Mouse (Mus musculus) lung, embryonic 16.5 days (tissue): ENCODE results near the gene Gsk3b. TPM values are rescaled to one million over a fixed set of nuclear protein-coding genes. Genes with fewer than 3 reads are reported as not detected.

ENCODE experiments used
- ATAC-seq: fragments of 200-750 bp; cut with Nextera tagmentation; 2 replicates; pipeline ENCODE4 v1.8.0; 2017; ENCODE audit warnings: low read depth, mild to moderate bottlenecking, moderate library complexity
- H3K27ac ChIP-seq: fragments of 300-500 bp; sonication (generic); 2 replicates; pipeline ENCODE4 v1.5.1; 2014; ENCODE audit warnings: mild to moderate bottlenecking, control low read depth, low read length
- H3K27me3 ChIP-seq: fragments of 300-500 bp; sonication (generic); 2 replicates; pipeline ENCODE4 v1.6.1; 2014; ENCODE audit warnings: low read depth, low read length, mixed read lengths; ENCODE audit not compliant: control insufficient read depth, insufficient read depth
- H3K36me3 ChIP-seq: fragments of 300-500 bp; sonication (generic); 2 replicates; pipeline ENCODE4 v1.6.1; 2014; ENCODE audit warnings: low read length; ENCODE audit not compliant: control insufficient read depth, insufficient read depth
- H3K4me1 ChIP-seq: fragments of 300-500 bp; sonication (generic); replicated peaks from 2 replicates; pipeline ENCODE4 v1.6.1; 2014; ENCODE audit warnings: low read length, mixed read lengths; ENCODE audit not compliant: control insufficient read depth, insufficient read depth
- H3K4me2 ChIP-seq: fragments of 300-500 bp; sonication (generic); 2 replicates; pipeline ENCODE4 v1.6.1; 2014; ENCODE audit warnings: low read depth, low read length, control low read depth
- H3K4me3 ChIP-seq: fragments of 300-500 bp; sonication (generic); 2 replicates; pipeline ENCODE4 v1.5.1; 2014; ENCODE audit warnings: mild to moderate bottlenecking, low read length, control low read depth
- H3K9ac ChIP-seq: fragments of 300-500 bp; sonication (generic); 2 replicates; pipeline ENCODE4 v1.6.1; 2014; ENCODE audit warnings: low read length, control low read depth
- H3K9me3 ChIP-seq: fragments of 300-500 bp; sonication (generic); 2 replicates; pipeline ENCODE4 v1.6.1; 2016; ENCODE audit warnings: low read length; ENCODE audit not compliant: control insufficient read depth
- whole genome bisulfite sequencing: fragments of 180-500 bp; shearing (Covaris S2); extraction: QIAGEN DNeasy Blood & Tissue Kit; methylation state at CpG from one replicate; pipeline ENCODE4 v1.1.7; 2014; 5-methylcytosine and 5-hydroxymethylcytosine counted together
- polyA plus RNA-seq: library from polyadenylated mRNA; unstranded; fragments of >200 nt; fragmentation: Nextera tagmentation; extraction: Ambion mirVana; gene quantifications from 2 replicates; pipeline ENCODE4 v1.2.1, GENCODE M21; 2015

Gene Gsk3b
- polyA plus RNA-seq, 1 experiment from 2014 or later, result 47.3 TPM

GRCm38 (mm10) chr16:38245379-38245778, 156.6 kb downstream of the Gsk3b start:
- Histone ChIP-seq H3K4me3 (no peak overlapping the region), H3K27me3 (no peaks in the 10 kb centered on the region), H3K9ac (no peak overlapping the region), H3K27ac (no peak overlapping the region), H3K4me2 (no peak overlapping the region), H3K9me3 (no peaks in the 10 kb centered on the region), H3K4me1 (0 out of 2 replicates have a peak, but pooled peaks cover 2% of the 10 kb centered on the region), H3K36me3 (peaks cover 9% of the 10 kb centered on the region; the same call in 1 of the 2 replicates)
- 48% methylated on average over 2 of the region's 2 CpGs for WGBS
- ATAC-seq, result no peak

GRCm38 (mm10) chr16:38245849-38246585, 157.2 kb downstream of the Gsk3b start:
- H3K4me2 ChIP-seq, result no peak overlapping the region
- peaks cover 5% of the 10 kb centered on the region; the same call in 1 of the 2 replicates for H3K36me3 ChIP-seq
- no peaks in the 10 kb centered on the region for H3K9me3 ChIP-seq
- ATAC-seq, result no peak
- no peak overlapping the region for H3K27ac ChIP-seq
- H3K27me3 ChIP-seq, result no peaks in the 10 kb centered on the region
- no peak overlapping the region for H3K4me3 ChIP-seq
- 0 out of 2 replicates have a peak, but pooled peaks cover 2% of the 10 kb centered on the region for H3K4me1 ChIP-seq
- whole genome bisulfite sequencing, result 79% methylated on average over 5 of the region's 5 CpGs
- no peak overlapping the region for H3K9ac ChIP-seq

- Histone ChIP-seq H3K4me1 (0 out of 2 replicates have a peak, but pooled peaks cover 2% of the 10 kb centered on the region), H3K9ac (no peak overlapping the region), H3K36me3 (peaks cover 2% of the 10 kb centered on the region; the same call in 1 of the 2 replicates), H3K27me3 (no peaks in the 10 kb centered on the region), H3K4me3 (no peak overlapping the region), H3K27ac (no peak overlapping the region), H3K4me2 (no peak overlapping the region), H3K9me3 (no peaks in the 10 kb centered on the region)
- peak; percentile 82 for ATAC-seq
- 32% methylated on average over 13 of the region's 13 CpGs for WGBS
Measured at GRCm38 (mm10) chr16:38248331-38248961, 159.6 kb downstream of the Gsk3b start.

DNA sequence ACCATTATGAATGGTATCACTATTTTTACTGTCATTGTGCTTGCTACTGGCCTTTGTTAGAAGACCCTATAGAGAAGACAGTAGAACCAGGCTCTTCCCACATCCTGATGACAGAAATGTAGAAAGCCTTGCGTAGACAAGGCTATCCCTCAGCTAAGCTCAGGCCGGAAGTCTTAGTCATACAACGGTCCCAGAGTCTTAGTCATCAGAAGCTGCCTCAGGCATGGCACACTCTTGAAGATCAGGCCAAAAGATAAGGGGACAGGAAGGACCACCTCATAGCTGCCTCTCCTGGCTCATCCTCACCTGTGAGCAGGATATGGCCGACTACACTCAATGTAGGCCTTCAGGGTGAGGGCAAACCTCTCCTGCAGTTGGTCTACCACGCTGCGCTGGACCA, 161.7 kb downstream of the Gsk3b start:
- Histone ChIP-seq H3K27me3 (no peaks in the 10 kb centered on the region), H3K4me1 (0 out of 2 replicates have a peak, but pooled peaks cover 2% of the 10 kb centered on the region), H3K9ac (no peak overlapping the region), H3K4me2 (no peak overlapping the region), H3K27ac (no peak overlapping the region), H3K4me3 (no peak overlapping the region), H3K9me3 (no peaks in the 10 kb centered on the region), H3K36me3 (0 out of 2 replicates have a peak, but pooled peaks cover 1% of the 10 kb centered on the region)
- no peak for ATAC-seq
- 87% methylated on average over 6 of the region's 6 CpGs for WGBS

DNA sequence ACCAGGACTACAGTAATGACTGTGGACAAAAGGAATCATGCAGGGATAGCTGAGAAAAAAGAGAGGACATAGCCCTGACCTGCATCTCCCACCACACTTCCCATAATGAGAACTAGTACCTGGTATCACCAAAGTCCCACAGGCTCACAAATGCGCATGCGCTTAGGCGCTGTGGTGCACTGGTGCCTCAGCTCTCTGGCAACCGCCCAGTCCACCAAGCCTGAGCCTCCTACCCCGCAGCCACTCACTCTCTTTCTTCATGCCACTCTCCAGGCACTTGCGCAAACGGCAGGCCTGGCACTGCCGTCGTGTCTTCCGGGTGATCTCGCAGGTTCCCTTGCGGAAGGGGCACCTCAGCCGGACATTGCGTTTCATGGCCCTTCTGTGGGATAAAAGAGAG, 165.2 kb downstream of the Gsk3b start:
- H3K27me3 ChIP-seq, result no peaks in the 10 kb centered on the region
- H3K9ac ChIP-seq, result no peak overlapping the region
- ATAC-seq, result no peak; the same call in 1 of the 2 replicates
- H3K4me3 ChIP-seq, result no peak overlapping the region
- H3K4me1 ChIP-seq, result no peaks in the 10 kb centered on the region
- no peaks in the 10 kb centered on the region for H3K36me3 ChIP-seq
- no peaks in the 10 kb centered on the region for H3K9me3 ChIP-seq
- 67% methylated on average over 14 of the region's 14 CpGs for WGBS
- H3K4me2 ChIP-seq, result no peak overlapping the region
- no peak overlapping the region for H3K27ac ChIP-seq

DNA sequence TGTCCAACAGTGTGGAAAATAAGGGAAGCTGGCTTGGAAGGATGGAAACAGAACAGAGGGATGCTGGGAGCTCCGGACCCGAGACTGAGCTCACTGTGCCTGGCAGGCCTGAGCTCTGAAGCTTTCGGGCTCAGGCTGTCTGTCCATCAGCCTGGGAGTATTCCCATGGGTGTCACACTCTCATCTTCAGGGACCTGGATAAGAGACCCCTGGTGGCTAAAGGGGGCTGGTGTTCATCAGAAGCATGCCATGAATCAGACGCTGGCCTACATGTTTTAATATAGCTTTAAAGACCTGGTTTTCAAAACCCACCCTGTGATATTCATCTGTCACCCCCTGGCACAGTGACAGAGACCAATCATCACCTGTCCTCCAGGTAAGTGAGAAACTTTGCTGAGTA, 166.3 kb downstream of the Gsk3b start:
- Histone ChIP-seq H3K27ac (no peak overlapping the region), H3K9me3 (no peaks in the 10 kb centered on the region), H3K4me1 (no peaks in the 10 kb centered on the region), H3K4me2 (no peak overlapping the region), H3K36me3 (no peaks in the 10 kb centered on the region), H3K4me3 (no peak overlapping the region), H3K27me3 (no peaks in the 10 kb centered on the region), H3K9ac (no peak overlapping the region)
- ATAC-seq, result no peak
- WGBS, result 62% methylated on average over 4 of the region's 4 CpGs

DNA sequence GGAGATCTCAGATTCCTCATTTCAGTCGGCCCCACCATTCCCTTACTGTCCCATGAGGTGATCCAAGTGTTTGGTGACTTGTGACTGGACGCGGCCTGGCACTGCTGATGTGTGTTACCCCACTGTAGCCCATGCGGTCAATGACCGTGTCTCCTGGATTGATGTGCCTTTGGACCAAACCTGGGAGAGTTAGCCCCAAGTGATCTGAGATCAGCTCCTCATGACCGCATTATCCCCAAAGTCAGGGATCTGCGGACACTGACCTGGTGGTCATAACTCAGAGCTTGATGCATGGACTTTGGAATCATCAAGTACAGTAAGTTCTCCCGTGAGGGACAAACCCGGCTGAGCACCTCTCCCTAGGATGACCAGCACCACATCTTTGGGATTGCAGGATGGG, 167.1 kb downstream of the Gsk3b start:
- Histone ChIP-seq H3K9me3 (no peaks in the 10 kb centered on the region), H3K27me3 (no peaks in the 10 kb centered on the region), H3K4me3 (no peak overlapping the region), H3K9ac (no peak overlapping the region), H3K4me1 (no peaks in the 10 kb centered on the region), H3K36me3 (no peaks in the 10 kb centered on the region), H3K27ac (no peak overlapping the region), H3K4me2 (no peak overlapping the region)
- ATAC-seq, result no peak
- 89% methylated on average over 9 of the region's 9 CpGs for WGBS

GRCm38 (mm10) chr16:38271601-38272000, 182.8 kb downstream of the Gsk3b start:
- Histone ChIP-seq H3K4me1 (no peaks in the 10 kb centered on the region), H3K27me3 (no peaks in the 10 kb centered on the region), H3K4me2 (no peak overlapping the region), H3K36me3 (no peaks in the 10 kb centered on the region), H3K9ac (no peak overlapping the region), H3K27ac (no peak overlapping the region), H3K4me3 (no peak overlapping the region), H3K9me3 (no peaks in the 10 kb centered on the region)
- 42% methylated on average over 3 of the region's 3 CpGs for WGBS
- no peak for ATAC-seq

DNA sequence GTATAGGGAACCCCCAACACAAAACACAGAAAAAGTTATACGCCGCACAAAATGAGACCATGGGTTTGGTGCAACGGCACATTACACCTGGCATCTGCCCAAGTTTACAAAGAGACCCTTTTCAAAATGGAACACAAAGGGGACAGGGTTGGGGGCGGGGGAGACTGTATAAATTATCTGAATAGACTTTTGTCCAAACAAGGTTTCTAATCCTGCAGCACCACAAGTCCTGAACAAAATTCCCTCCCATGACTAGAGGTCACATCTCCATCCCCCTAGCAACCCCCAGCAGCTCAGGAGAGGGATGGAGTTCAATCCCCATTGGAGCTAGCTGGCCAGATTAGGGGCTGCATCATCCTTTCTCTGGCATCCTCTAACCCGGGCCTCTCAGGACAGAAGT, 183.7 kb downstream of the Gsk3b start:
- no peaks in the 10 kb centered on the region for H3K36me3 ChIP-seq
- H3K4me3 ChIP-seq, result no peak overlapping the region
- no peak for ATAC-seq
- no peak overlapping the region for H3K9ac ChIP-seq
- no peak overlapping the region for H3K4me2 ChIP-seq
- no peak overlapping the region for H3K27ac ChIP-seq
- no peaks in the 10 kb centered on the region for H3K9me3 ChIP-seq
- WGBS, result 71% methylated on average over 5 of the region's 5 CpGs
- no peaks in the 10 kb centered on the region for H3K27me3 ChIP-seq
- no peaks in the 10 kb centered on the region for H3K4me1 ChIP-seq
